Mouse (Mus musculus) limb, embryonic 13.5 days (tissue): Measurements from ENCODE around the gene Nf2. TPM values are rescaled to one million over a fixed set of nuclear protein-coding genes. Genes with fewer than 3 reads are reported as not detected.

ENCODE experiments used
- ATAC-seq: fragments of 200-750 bp; cut with Nextera tagmentation; 2 replicates; pipeline ENCODE4 v1.8.0; 2017; ENCODE audit warnings: low read depth, moderate number of reproducible peaks, moderate TSS enrichment; ENCODE audit not compliant: low FRiP score
- H3K27ac ChIP-seq: fragments of 300-500 bp; sonication (generic); 2 replicates; pipeline ENCODE4 v1.5.1; 2015; ENCODE audit warnings: inconsistent platforms, mild to moderate bottlenecking, moderate library complexity
- H3K27me3 ChIP-seq: fragments of 300-500 bp; sonication (generic); 2 replicates; pipeline ENCODE4 v1.6.1; 2015; ENCODE audit warnings: mild to moderate bottlenecking, inconsistent platforms
- H3K36me3 ChIP-seq: fragments of 300-500 bp; sonication (generic); 2 replicates; pipeline ENCODE4 v1.6.1; 2015; ENCODE audit warnings: inconsistent platforms, mild to moderate bottlenecking, moderate library complexity
- H3K4me1 ChIP-seq: fragments of 300-500 bp; sonication (generic); 2 replicates; pipeline ENCODE4 v1.6.1; 2015; ENCODE audit warnings: inconsistent platforms
- H3K4me2 ChIP-seq: fragments of 300-500 bp; sonication (generic); replicated peaks from 2 replicates; pipeline ENCODE4 v1.6.1; 2015; ENCODE audit warnings: inconsistent platforms, mild to moderate bottlenecking, moderate library complexity
- H3K4me3 ChIP-seq: fragments of 300-500 bp; sonication (generic); 2 replicates; pipeline ENCODE4 v1.5.1; 2015; ENCODE audit warnings: moderate library complexity, mild to moderate bottlenecking, inconsistent platforms
- H3K9ac ChIP-seq: fragments of 300-500 bp; sonication (generic); 2 replicates; pipeline ENCODE4 v1.6.1; 2015; ENCODE audit warnings: mild to moderate bottlenecking, inconsistent platforms
- H3K9me3 ChIP-seq: fragments of 300-500 bp; sonication (generic); 2 replicates; pipeline ENCODE4 v1.6.1; 2016; ENCODE audit warnings: inconsistent platforms
- WGBS: fragments of 180-500 bp; shearing (Covaris S2); methylation state at CpG from one replicate; pipeline ENCODE4 v1.1.7; 2015; 5-methylcytosine and 5-hydroxymethylcytosine counted together
- polyA plus RNA-seq: library from polyadenylated mRNA; unstranded; fragments of >200 nt; fragmentation: Nextera tagmentation; extraction: Ambion mirVana; gene quantifications from 2 replicates; pipeline ENCODE4 v1.2.1, GENCODE M21; 2015

Gene Nf2
- polyA plus RNA-seq, 1 experiment from 2014 or later = 56.9 TPM

DNA sequence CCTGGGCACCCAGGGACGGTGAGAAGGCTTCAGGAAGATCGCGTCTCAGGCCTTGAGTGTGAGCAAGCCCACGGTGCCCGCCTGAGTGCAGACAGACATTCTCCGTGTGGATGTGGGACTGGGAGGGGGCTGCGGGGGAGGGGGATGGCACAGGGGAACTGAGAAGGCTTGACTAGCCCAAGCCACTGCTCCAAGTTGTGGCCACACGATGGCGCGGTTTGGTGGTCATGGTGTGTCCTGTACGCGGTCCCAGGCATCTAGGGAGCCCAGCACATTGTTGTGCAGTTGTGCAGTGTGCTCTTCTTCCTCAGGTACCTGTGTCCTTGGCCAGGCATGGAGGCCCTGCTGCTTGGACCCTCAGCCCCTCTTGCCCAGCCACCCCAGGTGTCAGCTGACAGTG lies 115.2 kb downstream of the Nf2 start:
- Histone ChIP-seq H3K9ac (no peak overlapping the region), H3K36me3 (peaks cover 25% of the 10 kb centered on the region), H3K4me3 (no peak overlapping the region), H3K9me3 (no peaks in the 10 kb centered on the region), H3K27ac (no peak overlapping the region), H3K4me1 (peaks cover 7% of the 10 kb centered on the region; the same call in 1 of the 2 replicates), H3K4me2 (no peak overlapping the region), H3K27me3 (peaks cover 4% of the 10 kb centered on the region; the same call in 1 of the 2 replicates)
- 39% methylated on average over 12 of the region's 12 CpGs for WGBS
- ATAC-seq = no peak

DNA sequence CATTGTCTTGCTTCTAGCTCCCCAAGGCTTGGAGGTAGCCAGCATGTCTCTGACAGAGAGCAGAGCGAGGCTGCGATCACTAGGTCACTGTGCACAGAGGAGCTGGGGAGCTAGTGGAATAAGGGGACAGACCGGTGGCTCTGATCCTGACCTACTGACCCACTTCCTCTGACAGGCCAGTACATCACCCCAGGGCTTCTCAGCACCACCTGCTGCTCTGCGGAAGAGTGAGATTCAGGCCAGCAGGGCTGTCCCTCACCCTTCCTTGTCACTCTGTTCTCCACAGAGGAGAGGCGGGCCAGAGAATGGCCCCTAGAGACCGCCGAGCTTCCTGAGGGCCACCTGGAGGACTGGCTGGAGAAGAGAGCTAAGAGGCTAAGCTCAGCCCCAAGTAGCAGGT lies 117.6 kb downstream of the Nf2 start:
- no peak overlapping the region for H3K4me3 ChIP-seq
- 66% methylated on average over 7 of the region's 7 CpGs for WGBS
- no peak for ATAC-seq

DNA sequence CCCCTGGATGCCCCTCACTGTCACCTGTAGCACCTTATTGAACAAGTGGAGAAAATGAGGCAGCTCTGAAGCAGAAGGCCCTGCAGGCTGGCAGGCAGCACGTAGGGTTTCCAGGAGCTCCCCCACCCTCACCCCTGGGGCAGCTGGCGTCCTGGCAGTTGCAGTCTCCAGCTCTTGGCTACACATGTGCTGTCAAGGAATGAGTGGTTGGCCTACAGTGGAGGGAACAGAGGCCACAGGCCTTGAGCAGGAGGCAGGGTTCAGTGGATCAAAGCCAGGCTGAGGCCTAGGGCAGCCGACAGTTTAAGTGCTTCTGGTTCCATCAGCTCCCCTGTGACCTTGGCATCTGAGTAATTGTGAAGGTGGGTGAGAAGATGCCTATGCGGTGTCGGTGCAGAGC lies 118.4 kb downstream of the Nf2 start:
- WGBS = 66% methylated on average over 5 of the region's 5 CpGs
- H3K4me1 ChIP-seq = peaks cover 7% of the 10 kb centered on the region; the same call in 1 of the 2 replicates

More for the DNA sequence above, 117.6 kb downstream of the Nf2 start:
- no peak overlapping the region for H3K9ac ChIP-seq
- peaks cover 7% of the 10 kb centered on the region; the same call in 1 of the 2 replicates for H3K4me1 ChIP-seq
- no peak overlapping the region for H3K4me2 ChIP-seq
- H3K27me3 ChIP-seq = peaks cover 4% of the 10 kb centered on the region; the same call in 1 of the 2 replicates
- no peak overlapping the region for H3K27ac ChIP-seq
- peaks cover 16% of the 10 kb centered on the region for H3K36me3 ChIP-seq
- no peaks in the 10 kb centered on the region for H3K9me3 ChIP-seq

DNA sequence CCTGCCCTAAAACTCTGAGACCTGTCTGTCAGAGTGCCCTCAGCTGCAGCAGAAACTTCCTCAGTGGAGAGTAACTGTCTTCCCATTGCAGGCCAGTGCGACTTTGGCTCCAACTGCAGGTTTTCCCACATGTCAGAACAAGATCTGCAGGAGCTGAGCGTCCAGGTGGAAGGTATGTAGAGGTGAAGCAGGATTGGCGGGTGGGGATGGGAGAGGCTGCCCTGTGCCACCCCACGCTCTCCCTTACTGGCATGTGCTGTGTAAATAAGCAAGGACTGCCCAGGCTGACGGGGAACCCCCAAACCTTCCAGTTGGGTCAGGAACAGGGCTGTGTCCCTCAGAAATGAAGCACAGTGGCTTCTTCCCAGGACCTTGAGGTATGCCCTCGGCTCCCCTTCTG lies 119.2 kb downstream of the Nf2 start:
- H3K36me3 ChIP-seq = peaks cover 27% of the 10 kb centered on the region
- no peaks in the 10 kb centered on the region for H3K9me3 ChIP-seq
- no peak overlapping the region for H3K9ac ChIP-seq
- WGBS = 75% methylated on average over 6 of the region's 6 CpGs
- no peak overlapping the region for H3K4me2 ChIP-seq
- no peak overlapping the region for H3K4me3 ChIP-seq
- H3K27me3 ChIP-seq = peaks cover 4% of the 10 kb centered on the region; the same call in 1 of the 2 replicates
- no peak overlapping the region for H3K27ac ChIP-seq
- H3K4me1 ChIP-seq = peaks cover 7% of the 10 kb centered on the region; the same call in 1 of the 2 replicates
- ATAC-seq = no peak

More for the DNA sequence above, 118.4 kb downstream of the Nf2 start:
- ATAC-seq = no peak
- Histone ChIP-seq H3K4me2 (no peak overlapping the region), H3K36me3 (peaks cover 24% of the 10 kb centered on the region), H3K9ac (no peak overlapping the region), H3K9me3 (no peaks in the 10 kb centered on the region), H3K27me3 (peaks cover 4% of the 10 kb centered on the region; the same call in 1 of the 2 replicates), H3K4me3 (no peak overlapping the region), H3K27ac (no peak overlapping the region)

DNA sequence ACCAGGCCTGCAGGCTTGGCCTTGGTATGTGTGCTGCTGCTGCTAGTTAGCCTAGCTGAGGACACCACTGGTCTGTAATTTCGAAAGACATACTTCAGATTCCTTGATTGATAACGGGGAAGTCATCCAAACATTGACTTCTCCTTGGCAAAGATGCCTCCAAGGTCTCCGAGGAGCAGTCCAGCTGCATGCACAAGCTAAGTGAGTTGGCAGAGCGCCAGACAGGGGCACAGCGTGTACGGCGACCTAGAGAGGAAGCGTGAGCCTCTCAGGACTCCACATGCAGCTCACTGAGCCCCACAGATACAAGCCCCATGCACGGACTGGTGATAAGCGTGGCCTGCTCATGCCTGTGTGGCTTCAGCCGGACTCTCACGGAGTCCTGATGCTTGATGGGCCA lies 119.7 kb downstream of the Nf2 start:
- H3K9ac ChIP-seq = no peak overlapping the region
- peaks cover 7% of the 10 kb centered on the region; the same call in 1 of the 2 replicates for H3K4me1 ChIP-seq
- H3K36me3 ChIP-seq = peaks cover 32% of the 10 kb centered on the region
- no peak for ATAC-seq
- H3K9me3 ChIP-seq = no peaks in the 10 kb centered on the region
- whole genome bisulfite sequencing = 52% methylated on average over 12 of the region's 12 CpGs
- H3K27me3 ChIP-seq = no peaks in the 10 kb centered on the region
- no peak overlapping the region for H3K27ac ChIP-seq
- no peak overlapping the region for H3K4me3 ChIP-seq
- H3K4me2 ChIP-seq = no peak overlapping the region

DNA sequence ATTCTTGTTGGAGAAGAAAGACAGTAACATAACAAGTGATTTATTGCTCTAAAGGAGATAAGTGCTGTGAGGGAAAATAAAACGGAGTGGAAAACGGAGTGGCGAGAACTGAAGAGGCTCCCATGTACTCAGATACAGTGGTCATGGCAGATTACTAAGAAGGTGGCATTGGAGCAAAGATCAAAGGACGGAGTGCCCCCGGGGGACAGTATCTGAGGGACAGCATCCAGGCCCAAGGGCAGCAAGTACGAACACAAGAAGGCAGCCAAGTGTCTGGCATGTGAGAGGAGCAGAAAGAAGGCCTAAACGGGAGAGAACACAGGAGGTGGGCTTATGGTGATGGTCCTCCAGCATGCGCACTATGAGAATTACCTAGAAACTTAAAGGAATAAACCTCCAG lies 127.6 kb downstream of the Nf2 start:
- no peak for ATAC-seq
- H3K36me3 ChIP-seq = peaks cover 44% of the 10 kb centered on the region
- H3K4me3 ChIP-seq = no peak overlapping the region
- no peak overlapping the region for H3K27ac ChIP-seq
- H3K9me3 ChIP-seq = no peaks in the 10 kb centered on the region
- peaks cover 21% of the 10 kb centered on the region for H3K4me1 ChIP-seq
- no peaks in the 10 kb centered on the region for H3K27me3 ChIP-seq
- H3K9ac ChIP-seq = no peak overlapping the region
- no peak overlapping the region for H3K4me2 ChIP-seq
- WGBS = 76% methylated on average over 8 of the region's 8 CpGs

DNA sequence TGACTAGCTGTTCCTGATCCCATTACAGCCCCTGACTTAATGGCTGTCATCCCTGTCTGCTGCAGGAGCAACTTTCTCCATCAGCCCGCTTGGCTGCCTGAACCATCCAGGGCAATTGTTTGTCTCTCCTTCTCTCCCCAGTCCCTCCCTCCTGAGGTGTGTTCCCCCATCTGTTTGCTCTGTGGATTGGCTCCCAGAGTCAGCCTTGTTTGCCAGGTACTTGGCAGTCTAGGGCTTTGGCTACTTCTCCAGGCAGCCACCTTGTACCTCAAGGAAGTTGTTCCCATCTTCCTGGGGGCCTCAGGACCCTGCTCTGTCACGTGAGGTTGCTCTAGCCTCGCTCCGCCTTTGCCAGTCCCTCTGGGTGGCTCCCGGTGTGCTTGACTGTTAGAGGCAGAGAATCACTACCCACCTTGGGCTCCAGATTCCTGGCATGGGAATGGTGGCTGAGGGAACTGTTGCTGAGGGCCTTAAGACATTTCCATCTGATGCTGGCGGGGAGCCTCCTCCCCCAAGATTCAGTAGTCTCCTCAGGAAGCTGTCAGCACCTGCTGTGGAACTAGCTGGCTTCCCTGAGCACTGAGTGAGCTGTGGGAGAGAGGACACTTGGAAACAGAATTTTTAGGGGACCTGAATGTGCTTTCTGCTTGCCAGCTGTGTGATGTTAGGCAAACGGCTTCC lies 128.3 kb downstream of the Nf2 start:
- no peak for ATAC-seq
- WGBS = 44% methylated on average over 7 of the region's 7 CpGs

DNA sequence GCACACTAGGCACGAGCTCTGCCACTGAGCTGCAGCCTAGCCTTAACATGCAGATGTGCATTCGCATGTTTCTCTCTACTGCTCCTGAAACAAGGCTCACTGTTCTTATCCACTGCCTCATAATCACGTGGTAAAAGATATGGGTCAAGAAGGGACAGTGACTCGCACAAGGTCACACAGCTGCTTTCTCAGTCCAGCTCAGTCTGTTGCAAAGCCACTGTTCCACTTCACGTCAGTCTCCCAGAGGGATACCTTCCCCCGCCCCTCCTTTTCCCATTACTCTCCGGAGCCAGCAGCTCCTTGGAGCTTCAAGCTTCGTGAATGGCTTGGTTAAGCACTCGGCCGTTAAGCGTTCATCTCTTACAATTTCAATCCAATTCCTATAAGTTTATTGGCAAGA lies 128.9 kb downstream of the Nf2 start:
- Histone ChIP-seq H3K9ac (no peak overlapping the region), H3K9me3 (no peaks in the 10 kb centered on the region), H3K4me2 (no peak overlapping the region), H3K27ac (no peak overlapping the region), H3K36me3 (peaks cover 32% of the 10 kb centered on the region), H3K4me3 (no peak overlapping the region), H3K4me1 (peaks cover 21% of the 10 kb centered on the region), H3K27me3 (no peaks in the 10 kb centered on the region)
- no peak for ATAC-seq
- 62% methylated on average over 11 of the region's 11 CpGs for WGBS

More for the DNA sequence above, 128.3 kb downstream of the Nf2 start:
- peaks cover 21% of the 10 kb centered on the region for H3K4me1 ChIP-seq
- H3K27ac ChIP-seq = no peak overlapping the region
- 0 out of 2 replicates have a peak overlapping the region, but pooled peaks have one; percentile 8 for H3K9ac ChIP-seq
- no peaks in the 10 kb centered on the region for H3K27me3 ChIP-seq
- no peaks in the 10 kb centered on the region for H3K9me3 ChIP-seq
- no peak overlapping the region for H3K4me3 ChIP-seq
- H3K36me3 ChIP-seq = peaks cover 38% of the 10 kb centered on the region
- no peak overlapping the region for H3K4me2 ChIP-seq

DNA sequence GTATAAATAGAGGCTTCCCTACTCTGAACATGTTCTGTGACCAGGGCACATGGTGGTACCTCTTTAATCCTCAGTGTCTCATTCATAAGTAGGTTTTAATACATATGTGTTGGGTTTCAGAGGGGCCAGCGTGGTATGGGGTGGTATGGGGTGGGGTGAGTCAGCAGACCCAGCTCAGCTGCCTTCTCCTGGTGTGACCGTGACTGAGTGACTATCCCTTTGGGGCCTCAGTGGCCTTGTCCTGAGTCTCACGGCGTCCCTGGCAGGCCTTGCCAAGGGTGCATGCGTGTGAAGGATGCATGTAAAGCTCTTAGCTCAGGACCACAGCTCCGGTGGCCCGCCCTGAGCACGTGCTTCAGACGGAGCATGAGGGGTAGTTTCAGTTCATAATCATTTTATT lies 129.4 kb downstream of the Nf2 start:
- Histone ChIP-seq H3K4me1 (peaks cover 21% of the 10 kb centered on the region), H3K4me2 (no peak overlapping the region), H3K9me3 (no peaks in the 10 kb centered on the region), H3K4me3 (no peak overlapping the region), H3K27me3 (no peaks in the 10 kb centered on the region), H3K9ac (no peak overlapping the region), H3K27ac (no peak overlapping the region), H3K36me3 (peaks cover 28% of the 10 kb centered on the region)
- WGBS = 81% methylated on average over 9 of the region's 9 CpGs
- no peak for ATAC-seq

DNA sequence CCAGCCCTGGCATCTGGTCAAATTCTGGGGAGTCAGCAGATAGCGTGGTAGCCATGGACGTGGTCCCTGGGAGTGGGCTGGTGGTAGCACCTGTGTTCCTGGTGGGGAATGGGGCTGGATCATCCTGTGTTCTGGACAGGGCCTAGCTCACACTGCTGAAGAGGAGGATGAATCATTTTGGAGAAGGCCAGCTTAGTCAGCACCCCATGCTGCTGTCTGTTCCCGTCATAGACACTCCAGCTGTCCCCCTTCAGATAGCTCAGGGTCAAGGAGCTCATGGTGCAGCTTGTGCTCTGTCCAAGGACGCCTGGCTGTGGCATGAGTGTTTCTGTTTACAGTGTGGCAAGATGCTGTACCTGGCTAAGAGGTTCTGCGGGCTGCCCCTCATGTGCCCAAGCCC lies 130.8 kb downstream of the Nf2 start:
- 86% methylated on average over 5 of the region's 5 CpGs for WGBS
- ATAC-seq = no peak
- H3K4me2 ChIP-seq = no peak overlapping the region
- peaks cover 13% of the 10 kb centered on the region for H3K36me3 ChIP-seq
- peaks cover 21% of the 10 kb centered on the region for H3K4me1 ChIP-seq
- H3K9ac ChIP-seq = no peak overlapping the region
- no peaks in the 10 kb centered on the region for H3K27me3 ChIP-seq
- no peak overlapping the region for H3K4me3 ChIP-seq
- no peaks in the 10 kb centered on the region for H3K9me3 ChIP-seq
- no peak overlapping the region for H3K27ac ChIP-seq

DNA sequence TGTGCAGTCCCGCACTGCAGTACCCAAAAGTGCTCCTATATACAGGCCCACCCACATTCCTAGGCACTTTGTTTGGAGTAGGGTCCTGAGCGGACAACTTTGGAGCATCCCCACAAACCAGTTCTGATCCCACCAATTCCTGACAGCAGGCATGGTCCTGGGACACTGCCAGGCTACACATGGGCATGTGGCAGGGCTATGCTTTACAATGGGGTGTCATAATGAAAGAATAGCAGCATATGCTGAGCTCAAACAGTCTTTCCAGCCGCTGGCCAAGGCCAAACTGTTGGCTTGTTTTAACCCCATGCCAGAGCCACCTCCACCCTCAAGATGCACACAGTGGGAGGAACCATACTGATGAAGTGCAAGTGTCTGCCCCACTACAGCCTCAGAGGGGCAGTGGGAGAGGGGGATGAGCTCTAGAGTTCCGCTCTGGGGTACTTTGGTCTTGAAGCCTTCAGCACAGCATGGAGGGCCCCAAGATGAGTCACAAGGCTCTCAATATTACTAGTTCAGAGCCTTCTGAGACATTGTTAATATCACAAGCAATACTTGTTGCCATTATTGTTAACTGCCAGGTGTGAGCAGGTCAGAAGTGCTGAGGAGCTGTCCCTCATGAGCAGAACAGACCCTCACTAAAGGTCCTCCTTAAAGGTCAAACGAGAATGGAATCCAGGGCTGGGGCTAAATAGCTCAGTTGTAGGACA lies 132.7 kb downstream of the Nf2 start:
- no peak overlapping the region for H3K4me2 ChIP-seq
- no peak overlapping the region for H3K27ac ChIP-seq
- no peaks in the 10 kb centered on the region for H3K27me3 ChIP-seq
- H3K36me3 ChIP-seq = no peaks in the 10 kb centered on the region
- no peak overlapping the region for H3K4me3 ChIP-seq
- no peaks in the 10 kb centered on the region for H3K9me3 ChIP-seq
- H3K9ac ChIP-seq = no peak overlapping the region
- 88% methylated on average over 5 of the region's 5 CpGs for WGBS
- peaks cover 21% of the 10 kb centered on the region for H3K4me1 ChIP-seq
- ATAC-seq = no peak
